Mouse (Mus musculus) megakaryocyte, embryonic 14.5 days (primary cell): Measurements from ENCODE around the gene Edem2.

Experiments
- FLI1 ChIP-seq: IDR thresholded peaks from 2 replicates; pipeline ENCODE4 v1.6.1; 2012; ENCODE audit warnings: low read length, inconsistent platforms, mixed read lengths
- GATA1 ChIP-seq: IDR thresholded peaks from 3 replicates; pipeline ENCODE4 v1.6.1; 2012; ENCODE audit warnings: mixed read lengths, low read length, inconsistent platforms, borderline replicate concordance

DNA sequence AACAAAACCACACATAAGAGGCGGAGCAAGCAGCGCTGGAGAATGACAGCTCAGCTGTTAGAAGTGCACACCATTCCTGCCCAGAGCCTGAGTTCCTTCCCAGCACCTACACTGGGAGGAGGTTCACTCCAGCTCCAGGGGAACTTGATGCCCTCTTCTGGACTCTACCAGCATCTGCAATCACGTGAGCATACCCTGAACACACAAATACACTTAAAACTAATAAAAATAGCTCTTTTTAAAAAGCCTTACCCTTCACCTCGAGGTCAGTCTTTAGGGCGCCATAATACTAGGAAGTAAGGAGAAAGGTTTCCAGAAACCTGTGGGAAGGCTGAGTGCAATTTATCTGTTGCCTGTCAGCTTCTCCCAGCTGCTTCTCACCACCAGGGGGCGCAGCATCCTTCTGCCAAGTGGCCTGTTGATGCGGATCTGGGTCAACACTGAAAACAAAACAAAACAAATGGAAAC lies 33.1 kb downstream of the Edem2 start:
- no peak for TF ChIP-seq GATA1
- no peak for TF ChIP-seq FLI1
